Mouse (Mus musculus) 3134 (cell line): ENCODE measurements around the gene Ltn1.

Source experiments
- DNase-seq: peaks from one replicate; pipeline ENCODE4 v3.0.0-alpha.2; 2011; ENCODE audit warnings: low spot score; ENCODE audit not compliant: insufficient read length; ENCODE audit errors: extremely low read depth

The Ltn1 gene

GRCm38 (mm10) chr16:87432033-87432814, at the start of gene Ltn1:
Ltn1 (minus strand) TSS chr16:87432612.
- peak; percentile 94 for DNase-seq

GRCm38 (mm10) chr16:87470579-87470978, 38.2 kb upstream of the Ltn1 start:
- no peak for DNase-seq

GRCm38 (mm10) chr16:87458752-87459151, 26.3 kb upstream of the Ltn1 start:
- DNase-seq: no peak

GRCm38 (mm10) chr16:87455180-87455611, 22.8 kb upstream of the Ltn1 start:
- no peak for DNase-seq

- DNase-seq: peak; percentile 83
Measured at GRCm38 (mm10) chr16:87454419-87455179, 22.2 kb upstream of the Ltn1 start, which contains the start of gene Usp16. Usp16 (plus strand) TSS chr16:87454703.

GRCm38 (mm10) chr16:87453226-87453625, 20.8 kb upstream of the Ltn1 start:
- no peak for DNase-seq

- DNase-seq: no peak
Measured at GRCm38 (mm10) chr16:87445528-87445927, 13.1 kb upstream of the Ltn1 start.

- no peak for DNase-seq
Measured at GRCm38 (mm10) chr16:87445110-87445509, 12.7 kb upstream of the Ltn1 start.

- no peak for DNase-seq
Measured at GRCm38 (mm10) chr16:87444071-87444470, 11.7 kb upstream of the Ltn1 start.

GRCm38 (mm10) chr16:87443245-87443644, 10.8 kb upstream of the Ltn1 start:
- no peak for DNase-seq

- no peak for DNase-seq
Measured at GRCm38 (mm10) chr16:87442291-87442690, 9.9 kb upstream of the Ltn1 start.

GRCm38 (mm10) chr16:87441089-87441488, 8.7 kb upstream of the Ltn1 start:
- DNase-seq: no peak

GRCm38 (mm10) chr16:87440184-87440686, 7.8 kb upstream of the Ltn1 start, which contains the start of gene Rwdd2b:
Rwdd2b (minus strand) TSS chr16:87440573.
- peak; percentile 94 for DNase-seq

- DNase-seq: no peak
Measured at GRCm38 (mm10) chr16:87438697-87439096, 6.3 kb upstream of the Ltn1 start.

- DNase-seq: no peak
Measured at GRCm38 (mm10) chr16:87437096-87437495, 4.7 kb upstream of the Ltn1 start.

GRCm38 (mm10) chr16:87435411-87436205, 3.2 kb upstream of the Ltn1 start:
- DNase-seq: no peak

GRCm38 (mm10) chr16:87434946-87435345, 2.5 kb upstream of the Ltn1 start:
- no peak for DNase-seq

- no peak for DNase-seq
Measured at GRCm38 (mm10) chr16:87434266-87434665, 1.9 kb upstream of the Ltn1 start.

- no peak for DNase-seq
Measured at GRCm38 (mm10) chr16:87427516-87427915, 4.9 kb downstream of the Ltn1 start.

GRCm38 (mm10) chr16:87420662-87421061, 11.8 kb downstream of the Ltn1 start:
- DNase-seq: no peak

GRCm38 (mm10) chr16:87405001-87405400, 27.4 kb downstream of the Ltn1 start:
- DNase-seq: peak; percentile 29
